Comparison of ENCODE assay signal across 9 mouse cellular contexts in the genomic region with DNA sequence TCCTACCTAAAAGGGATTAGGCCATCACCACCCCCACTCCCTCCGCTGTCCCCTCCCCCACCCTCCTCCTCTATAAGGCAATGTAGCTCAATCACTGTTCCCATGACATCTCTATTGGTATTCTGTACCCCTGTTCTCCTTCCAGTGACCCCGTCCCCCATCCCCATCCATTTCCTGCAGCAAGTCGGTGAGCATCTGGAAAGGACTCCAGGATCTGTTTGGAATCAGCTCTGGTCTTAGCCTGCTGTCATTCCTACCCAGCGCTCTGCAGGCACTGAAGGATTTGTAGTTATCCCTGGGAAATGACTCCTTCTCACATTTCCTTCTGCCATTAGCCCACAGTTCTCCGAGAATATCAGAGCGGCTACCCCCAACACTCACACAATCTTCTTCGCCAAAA. TPM values are rescaled to one million over a fixed set of nuclear protein-coding genes. Genes with fewer than 3 reads are reported as not detected.
DNase-seq lines count a peak whose midpoint lies in the region; ATAC-seq lines count a peak whose summit lies in the region.
"Had no signal": no experiment of that assay in that cellular context is flagged by ENCODE, and none has a peak within 500 bp of the region (broad histone marks: within the 10 kb centered on the region; RNA-seq: fewer than 3 reads in every experiment).

No protein-coding gene starts in this region.

- H3K4me3 ChIP-seq in liver, embryonic 11.5 days (ENCODE audit: low read depth, low read length): peak overlapping the region; percentile 35
- peak overlapping the region; percentile 55 for H3K4me3 ChIP-seq in forebrain, embryonic 10.5 days
- peak overlapping the region; percentile 51 for H3K4me3 ChIP-seq in limb, embryonic 10.5 days
- peak overlapping the region; percentile 47 for H3K4me3 ChIP-seq in neural tube, embryonic 15.5 days (replicated peaks)

- no peaks in the 10 kb centered on the region for H3K4me1 ChIP-seq in liver, embryonic 11.5 days (replicated peaks; ENCODE audit: control insufficient read depth, insufficient read depth, low read length)
- peaks cover 15% of the 10 kb centered on the region for H3K4me1 ChIP-seq in forebrain, embryonic 10.5 days
- peaks cover 6% of the 10 kb centered on the region; the same call in 1 of the 2 replicates for H3K4me1 ChIP-seq in limb, embryonic 10.5 days
- peaks cover 4% of the 10 kb centered on the region; the same call in 1 of the 2 replicates for H3K4me1 ChIP-seq in neural tube, embryonic 15.5 days

- H3K9me3 ChIP-seq in liver, embryonic 11.5 days (ENCODE audit: control insufficient read depth, low read length): no peaks in the 10 kb centered on the region
- no peaks in the 10 kb centered on the region for H3K9me3 ChIP-seq in forebrain, embryonic 10.5 days
- H3K9me3 ChIP-seq in limb, embryonic 10.5 days (replicated peaks): no peaks in the 10 kb centered on the region
- no peaks in the 10 kb centered on the region for H3K9me3 ChIP-seq in neural tube, embryonic 15.5 days (replicated peaks)

- H3K4me2 ChIP-seq in liver, embryonic 11.5 days: peak overlapping the region; percentile 53
- H3K4me2 ChIP-seq in neural tube, embryonic 15.5 days: peak overlapping the region; percentile 54

- intact Hi-C loops in left cerebral cortex, postnatal 4 days (cut with DNase I): no loop called here

- DNase-seq in liver, embryonic 11.5 days (ENCODE audit: low spot score): no peak
- DNase-seq in liver: no peak
- DNase-seq in forebrain, embryonic 10.5 days (ENCODE audit: extremely low spot score, low spot score): no peak
- DNase-seq in limb, embryonic 10.5 days (ENCODE audit: low spot score): peak; percentile 30
- no peak for DNase-seq in c-Kit-positive CD71-positive TER-119-positive erythroid progenitor cells, embryonic 14.5 days (ENCODE audit: low spot score)
- DNase-seq in left cerebral cortex, postnatal 4 days: no peak

- 0 out of 2 replicates have a peak, but pooled peaks cover 3% of the 10 kb centered on the region for H3K27me3 ChIP-seq in liver, embryonic 11.5 days (replicated peaks; ENCODE audit: control insufficient read depth, insufficient read depth, low read length)
- peaks cover 53% of the 10 kb centered on the region for H3K27me3 ChIP-seq in forebrain, embryonic 10.5 days (ENCODE audit: poor library complexity, severe bottlenecking)
- H3K27me3 ChIP-seq in limb, embryonic 10.5 days (ENCODE audit: low read depth, poor library complexity, severe bottlenecking): peaks cover 58% of the 10 kb centered on the region
- no peaks in the 10 kb centered on the region for H3K27me3 ChIP-seq in neural tube, embryonic 15.5 days (replicated peaks)

- peak overlapping the region; percentile 14; the same call in 1 of the 2 replicates for H3K9ac ChIP-seq in liver, embryonic 11.5 days (ENCODE audit: low read depth, low read length)
- peak overlapping the region; percentile 58 for H3K9ac ChIP-seq in neural tube, embryonic 15.5 days (replicated peaks)

- ATAC-seq in liver, embryonic 11.5 days (replicated peaks; ENCODE audit: low FRiP score): no peak; the same call in 1 of the 2 replicates
- ATAC-seq in neural tube, embryonic 15.5 days (ENCODE audit: low FRiP score): peak; percentile 59
- no peak for ATAC-seq in megakaryocyte progenitor cell, adult 5-6 weeks (replicated peaks; ENCODE audit: poor library complexity)

- H3K36me3 ChIP-seq in liver, embryonic 11.5 days (ENCODE audit: control insufficient read depth, insufficient read depth, low read length): no peaks in the 10 kb centered on the region
- no peaks in the 10 kb centered on the region for H3K36me3 ChIP-seq in forebrain, embryonic 10.5 days (replicated peaks)
- no peaks in the 10 kb centered on the region for H3K36me3 ChIP-seq in limb, embryonic 10.5 days
- H3K36me3 ChIP-seq in neural tube, embryonic 15.5 days: no peaks in the 10 kb centered on the region

- WGBS in liver, embryonic 11.5 days: 18% methylated on average over 7 of the region's 7 CpGs
- WGBS in forebrain, embryonic 10.5 days: 20% methylated on average over 7 of the region's 7 CpGs
- 15% methylated on average over 7 of the region's 7 CpGs for WGBS in limb, embryonic 10.5 days
- 29% methylated on average over 7 of the region's 7 CpGs for WGBS in neural tube, embryonic 15.5 days

- no peak overlapping the region for H3K27ac ChIP-seq in liver, embryonic 11.5 days (ENCODE audit: low read depth, low read length)
- H3K27ac ChIP-seq in forebrain, embryonic 10.5 days: no peak overlapping the region
- H3K27ac ChIP-seq in limb, embryonic 10.5 days: no peak overlapping the region; the same call in 1 of the 2 replicates
- H3K27ac ChIP-seq in neural tube, embryonic 15.5 days (replicated peaks): peak overlapping the region; percentile 77

RNA-seq across cellular contexts. Expression of gene Tceal5, which starts 0.4 kb away (rescaled TPM):
- 1.2 and 1.6 TPM in 2 replicates for polyA plus RNA-seq in liver, embryonic 11.5 days (2014; fragmentation: Nextera tagmentation; extraction: Ambion mirVana)
- polyA plus RNA-seq in forebrain, embryonic 10.5 days (2016; fragmentation: Nextera tagmentation; extraction: Ambion mirVana): 3.9 and 5.3 TPM in 2 replicates
- 3.2 and 4.7 TPM in 2 replicates for polyA plus RNA-seq in limb, embryonic 10.5 days (2016; fragmentation: Nextera tagmentation; extraction: Ambion mirVana)
- 37.1 and 41.2 TPM in 2 replicates for polyA plus RNA-seq in neural tube, embryonic 15.5 days (2015; fragmentation: Nextera tagmentation; extraction: Ambion mirVana)
- 10 to 100 TPM; 59.5 to 65.6 TPM for total RNA-seq in left cerebral cortex, postnatal 4 days (2021)
- 0.27 and 0.64 TPM in 2 replicates for total RNA-seq in megakaryocyte progenitor cell, adult 5-6 weeks (2015)
- total RNA-seq in megakaryocyte progenitor cell, adult 5-6 weeks (2017): 1.00 TPM in 1 of 2 replicates, not detected in the other

RNA-seq across cellular contexts. Expression of gene Tceal7, which starts 11.3 kb away (rescaled TPM):
- polyA plus RNA-seq in liver, embryonic 11.5 days (2014; fragmentation: Nextera tagmentation; extraction: Ambion mirVana): 0.69 and 0.77 TPM in 2 replicates
- 0.59 and 1.1 TPM in 2 replicates for polyA plus RNA-seq in forebrain, embryonic 10.5 days (2016; fragmentation: Nextera tagmentation; extraction: Ambion mirVana)
- 0.44 and 0.64 TPM in 2 replicates for polyA plus RNA-seq in limb, embryonic 10.5 days (2016; fragmentation: Nextera tagmentation; extraction: Ambion mirVana)
- 11.2 and 20.3 TPM in 2 replicates for polyA plus RNA-seq in neural tube, embryonic 15.5 days (2015; fragmentation: Nextera tagmentation; extraction: Ambion mirVana)
- total RNA-seq in left cerebral cortex, postnatal 4 days (2021): 1 to 10 TPM; 5.8 to 7.0 TPM
- not detected in 2 replicates for total RNA-seq in megakaryocyte progenitor cell, adult 5-6 weeks (2015)
- total RNA-seq in megakaryocyte progenitor cell, adult 5-6 weeks (2017): not detected in 2 replicates
- polyA plus RNA-seq: gonadal fat pad, adult 2 months had no signal

RNA-seq across cellular contexts. Expression of gene Bex1, which starts 12.1 kb away (rescaled TPM):
- 195 and 210 TPM in 2 replicates for polyA plus RNA-seq in liver, embryonic 11.5 days (2014; fragmentation: Nextera tagmentation; extraction: Ambion mirVana)
- 186 and 192 TPM in 2 replicates for polyA plus RNA-seq in forebrain, embryonic 10.5 days (2016; fragmentation: Nextera tagmentation; extraction: Ambion mirVana)
- 100 and 107 TPM in 2 replicates for polyA plus RNA-seq in limb, embryonic 10.5 days (2016; fragmentation: Nextera tagmentation; extraction: Ambion mirVana)
- polyA plus RNA-seq in neural tube, embryonic 15.5 days (2015; fragmentation: Nextera tagmentation; extraction: Ambion mirVana): 267 and 283 TPM in 2 replicates
- 100 to 1,000 TPM; 195 to 200 TPM for total RNA-seq in left cerebral cortex, postnatal 4 days (2021)
- 1.8 and 4.9 TPM in 2 replicates for total RNA-seq in megakaryocyte progenitor cell, adult 5-6 weeks (2015)
- total RNA-seq in megakaryocyte progenitor cell, adult 5-6 weeks (2017): 1.9 and 2.3 TPM in 2 replicates

RNA-seq across cellular contexts. Expression of gene Tceal8, which starts 31.1 kb away (rescaled TPM):
- 236 and 244 TPM in 2 replicates for polyA plus RNA-seq in liver, embryonic 11.5 days (2014; fragmentation: Nextera tagmentation; extraction: Ambion mirVana)
- 166 and 173 TPM in 2 replicates for polyA plus RNA-seq in forebrain, embryonic 10.5 days (2016; fragmentation: Nextera tagmentation; extraction: Ambion mirVana)
- polyA plus RNA-seq in limb, embryonic 10.5 days (2016; fragmentation: Nextera tagmentation; extraction: Ambion mirVana): 201 and 220 TPM in 2 replicates
- 118 and 126 TPM in 2 replicates for polyA plus RNA-seq in neural tube, embryonic 15.5 days (2015; fragmentation: Nextera tagmentation; extraction: Ambion mirVana)
- 10 to 100 TPM; 41.2 to 52.0 TPM for total RNA-seq in left cerebral cortex, postnatal 4 days (2021)
- total RNA-seq in megakaryocyte progenitor cell, adult 5-6 weeks (2015): 64.8 and 74.3 TPM in 2 replicates
- 109 and 113 TPM in 2 replicates for total RNA-seq in megakaryocyte progenitor cell, adult 5-6 weeks (2017)

RNA-seq across cellular contexts. Expression of gene Tceal9, which starts 41.6 kb away (rescaled TPM):
- 373 and 393 TPM in 2 replicates for polyA plus RNA-seq in liver, embryonic 11.5 days (2014; fragmentation: Nextera tagmentation; extraction: Ambion mirVana)
- polyA plus RNA-seq in forebrain, embryonic 10.5 days (2016; fragmentation: Nextera tagmentation; extraction: Ambion mirVana): 360 and 363 TPM in 2 replicates
- 496 and 558 TPM in 2 replicates for polyA plus RNA-seq in limb, embryonic 10.5 days (2016; fragmentation: Nextera tagmentation; extraction: Ambion mirVana)
- 252 and 274 TPM in 2 replicates for polyA plus RNA-seq in neural tube, embryonic 15.5 days (2015; fragmentation: Nextera tagmentation; extraction: Ambion mirVana)
- total RNA-seq in left cerebral cortex, postnatal 4 days (2021): 100 to 1,000 TPM; 129 to 130 TPM
- 115 and 121 TPM in 2 replicates for total RNA-seq in megakaryocyte progenitor cell, adult 5-6 weeks (2015)
- 184 and 204 TPM in 2 replicates for total RNA-seq in megakaryocyte progenitor cell, adult 5-6 weeks (2017)
